Mouse (Mus musculus) frontal cortex, postnatal 14 days (tissue): Measurements from ENCODE around the gene Hmcn1.

Experiments used
- DNase-seq, 2 experiments: peaks; one replicate each; pipeline ENCODE4 v3.0.0; 2022; ENCODE audit warnings: low spot score in 2 of 2

Gene Hmcn1

GRCm38 (mm10) chr1:150535770-150536534 lies 457.3 kb downstream of the Hmcn1 start:
- no peak for DNase-seq

GRCm38 (mm10) chr1:150534587-150534986 lies 458.6 kb downstream of the Hmcn1 start:
- no peak for DNase-seq

- no peak for DNase-seq
Observed at GRCm38 (mm10) chr1:150513041-150513440, 480.2 kb downstream of the Hmcn1 start.
